Mouse (Mus musculus) heart, embryonic 14.5 days (tissue): ENCODE data around the gene Ifitm2. TPM values are rescaled to one million over a fixed set of nuclear protein-coding genes. Genes with fewer than 3 reads are reported as not detected.
"Not testable (repeated sequence)": the region's sequence is repeated elsewhere in the genome, so short reads cannot be mapped to it uniquely, and the experiment has no call there.

ENCODE experiments used
- ATAC-seq: fragments of 200-750 bp; cut with Nextera tagmentation; 2 replicates; pipeline ENCODE4 v1.8.0; 2017; ENCODE audit warnings: low read depth, moderate TSS enrichment; ENCODE audit not compliant: insufficient number of reproducible peaks, insufficient read depth, low FRiP score
- H3K27ac ChIP-seq, 2 experiments: fragments of 200-500 bp in 1 of 2; fragments of 300-500 bp in 1 of 2; sonication (generic) in 1 of 2; replicated peaks in 1 of 2; 2 replicates each; pipeline ENCODE4 v1.5.1; 2012 to 2014; ENCODE audit warnings: low read depth in 2 of 2, low read length in 2 of 2, control low read depth in 1 of 2, mild to moderate bottlenecking in 1 of 2, mixed read lengths in 1 of 2; ENCODE audit not compliant: control insufficient read depth in 1 of 2, insufficient read depth in 1 of 2
- H3K27me3 ChIP-seq: fragments of 300-500 bp; sonication (generic); 2 replicates; pipeline ENCODE4 v1.6.1; 2014; ENCODE audit warnings: mild to moderate bottlenecking, low read length, control low read depth; ENCODE audit not compliant: control insufficient read depth, insufficient read depth
- H3K36me3 ChIP-seq: fragments of 300-500 bp; sonication (generic); 2 replicates; pipeline ENCODE4 v1.6.1; 2014; ENCODE audit warnings: mild to moderate bottlenecking, control low read depth, low read length, mixed read lengths; ENCODE audit not compliant: control insufficient read depth, insufficient read depth
- H3K4me1 ChIP-seq, 2 experiments: fragments of 200-500 bp in 1 of 2; fragments of 300-500 bp in 1 of 2; sonication (generic) in 1 of 2; 2 replicates each; pipeline ENCODE4 v1.6.1; 2012 to 2014; ENCODE audit warnings: low read length in 2 of 2, control low read depth in 1 of 2, mixed read lengths in 1 of 2; ENCODE audit not compliant: control insufficient read depth in 2 of 2, insufficient read depth in 2 of 2
- H3K4me2 ChIP-seq: fragments of 300-500 bp; sonication (generic); 2 replicates; pipeline ENCODE4 v1.6.1; 2014; ENCODE audit warnings: mild to moderate bottlenecking, low read length
- H3K4me3 ChIP-seq, 2 experiments: fragments of 200-500 bp in 1 of 2; fragments of 300-500 bp in 1 of 2; sonication (generic) in 1 of 2; 2 replicates each; pipeline ENCODE4 v1.5.1; 2012 to 2014; ENCODE audit warnings: low read length in 2 of 2, mild to moderate bottlenecking in 2 of 2, control low read depth in 1 of 2, low read depth in 1 of 2, moderate library complexity in 1 of 2; ENCODE audit not compliant: control insufficient read depth in 1 of 2, insufficient read depth in 1 of 2
- H3K9ac ChIP-seq: fragments of 300-500 bp; sonication (generic); 2 replicates; pipeline ENCODE4 v1.6.1; 2014; ENCODE audit warnings: mild to moderate bottlenecking, low read length
- H3K9me3 ChIP-seq: fragments of 300-500 bp; sonication (generic); 2 replicates; pipeline ENCODE4 v1.6.1; 2016; ENCODE audit warnings: low read length, control low read depth; ENCODE audit not compliant: control insufficient read depth
- WGBS: fragments of 180-500 bp; shearing (Covaris S2); extraction: QIAGEN DNeasy Blood & Tissue Kit; methylation state at CpG from one replicate; pipeline ENCODE4 v1.1.7; 2014; 5-methylcytosine and 5-hydroxymethylcytosine counted together
- polyA plus RNA-seq: library from polyadenylated mRNA; unstranded; fragments of >200 nt; fragmentation: Nextera tagmentation; extraction: Ambion mirVana; gene quantifications from 2 replicates; pipeline ENCODE4 v1.2.1, GENCODE M21; 2014

The Ifitm2 gene
- polyA plus RNA-seq, 1 experiment from 2014 or later, result 692 TPM

- Histone ChIP-seq H3K4me1 (peaks cover 7 to 9% of the 10 kb centered on the region in 2 experiments; a peak in 3 of 4 replicates), H3K27me3 (no peaks in the 10 kb centered on the region), H3K36me3 (no peaks in the 10 kb centered on the region), H3K4me2 (no peak overlapping the region), H3K9ac (no peak overlapping the region), H3K27ac (no peak overlapping the region), H3K9me3 (no peaks in the 10 kb centered on the region), H3K4me3 (no peak overlapping the region)
- ATAC-seq, result no peak
- 22% methylated on average over 3 of the region's 3 CpGs for WGBS
Observed at GRCm38 (mm10) chr7:140975465-140975864, 19.7 kb upstream of the Ifitm2 start.

- H3K27ac ChIP-seq, result no peak overlapping the region
- no peak overlapping the region for H3K4me3 ChIP-seq
- no peaks in the 10 kb centered on the region for H3K9me3 ChIP-seq
- no peak for ATAC-seq
- H3K4me1 ChIP-seq, result peaks cover 7 to 9% of the 10 kb centered on the region in 2 experiments; a peak in 3 of 4 replicates
- no peak overlapping the region for H3K9ac ChIP-seq
- H3K4me2 ChIP-seq, result no peak overlapping the region
- no peaks in the 10 kb centered on the region for H3K27me3 ChIP-seq
- WGBS, result 9% methylated on average over 9 of the region's 9 CpGs
- H3K36me3 ChIP-seq, result no peaks in the 10 kb centered on the region
Observed at GRCm38 (mm10) chr7:140974940-140975339, 19.2 kb upstream of the Ifitm2 start.

GRCm38 (mm10) chr7:140973396-140974165 lies 17.8 kb upstream of the Ifitm2 start:
- 45% methylated on average over 14 of the region's 14 CpGs for WGBS
- Histone ChIP-seq H3K4me3 (no peak overlapping the region), H3K27ac (no peak overlapping the region), H3K9me3 (no peaks in the 10 kb centered on the region), H3K9ac (no peak overlapping the region), H3K4me2 (no peak overlapping the region), H3K27me3 (peaks cover 7% of the 10 kb centered on the region; the same call in 1 of the 2 replicates), H3K36me3 (no peaks in the 10 kb centered on the region), H3K4me1 (peaks cover 7 to 9% of the 10 kb centered on the region in 2 experiments; a peak in 3 of 4 replicates)
- ATAC-seq, result no peak

- Histone ChIP-seq H3K9me3 (no peaks in the 10 kb centered on the region), H3K4me1 (peaks cover 7 to 9% of the 10 kb centered on the region in 2 experiments; a peak in 3 of 4 replicates), H3K4me3 (no peak overlapping the region), H3K4me2 (no peak overlapping the region), H3K9ac (no peak overlapping the region), H3K27me3 (peaks cover 17% of the 10 kb centered on the region), H3K36me3 (no peaks in the 10 kb centered on the region), H3K27ac (peak overlapping the region; percentile 51 to 64)
- ATAC-seq, result 0 out of 2 replicates have a peak, but pooled peaks have one; percentile 44
- WGBS, result 56% methylated on average over 8 of the region's 8 CpGs
Observed at GRCm38 (mm10) chr7:140971479-140972171, 15.8 kb upstream of the Ifitm2 start.

GRCm38 (mm10) chr7:140970931-140971330 lies 15.1 kb upstream of the Ifitm2 start:
- H3K9ac ChIP-seq, result no peak overlapping the region
- peak overlapping the region in 1 of 2 experiments; percentile 64; a peak in 1 of 4 replicates for H3K27ac ChIP-seq
- no peak overlapping the region for H3K4me3 ChIP-seq
- H3K36me3 ChIP-seq, result no peaks in the 10 kb centered on the region
- H3K27me3 ChIP-seq, result peaks cover 20% of the 10 kb centered on the region
- H3K4me1 ChIP-seq, result peaks cover 7 to 9% of the 10 kb centered on the region in 2 experiments; a peak in 3 of 4 replicates
- ATAC-seq, result 0 out of 2 replicates have a peak, but pooled peaks have one; percentile 6
- WGBS, result 11% methylated on average over 7 of the region's 7 CpGs
- no peaks in the 10 kb centered on the region for H3K9me3 ChIP-seq
- H3K4me2 ChIP-seq, result no peak overlapping the region

GRCm38 (mm10) chr7:140968710-140969109 lies 12.9 kb upstream of the Ifitm2 start:
- not testable (repeated sequence) for ATAC-seq, H3K4me1 ChIP-seq
- 10% methylated on average over 3 of the region's 3 CpGs for WGBS

GRCm38 (mm10) chr7:140967862-140968591 lies 12.2 kb upstream of the Ifitm2 start:
- Histone ChIP-seq H3K27ac (no peak overlapping the region), H3K4me3 (no peak overlapping the region), H3K36me3 (no peaks in the 10 kb centered on the region), H3K9me3 (no peaks in the 10 kb centered on the region), H3K9ac (no peak overlapping the region), H3K4me2 (no peak overlapping the region), H3K4me1 (peaks cover 5 to 7% of the 10 kb centered on the region in 2 experiments; a peak in 3 of 4 replicates), H3K27me3 (peaks cover 20% of the 10 kb centered on the region)
- 9% methylated on average over 14 of the region's 14 CpGs for WGBS
- no peak for ATAC-seq

More at GRCm38 (mm10) chr7:140968710-140969109, 12.9 kb upstream of the Ifitm2 start:
- H3K4me3 ChIP-seq, H3K27ac ChIP-seq, H3K9me3 ChIP-seq, H3K4me2 ChIP-seq, H3K36me3 ChIP-seq, H3K9ac ChIP-seq: not testable (repeated sequence)
- peaks cover 20% of the 10 kb centered on the region for H3K27me3 ChIP-seq
